In the genomic region with DNA sequence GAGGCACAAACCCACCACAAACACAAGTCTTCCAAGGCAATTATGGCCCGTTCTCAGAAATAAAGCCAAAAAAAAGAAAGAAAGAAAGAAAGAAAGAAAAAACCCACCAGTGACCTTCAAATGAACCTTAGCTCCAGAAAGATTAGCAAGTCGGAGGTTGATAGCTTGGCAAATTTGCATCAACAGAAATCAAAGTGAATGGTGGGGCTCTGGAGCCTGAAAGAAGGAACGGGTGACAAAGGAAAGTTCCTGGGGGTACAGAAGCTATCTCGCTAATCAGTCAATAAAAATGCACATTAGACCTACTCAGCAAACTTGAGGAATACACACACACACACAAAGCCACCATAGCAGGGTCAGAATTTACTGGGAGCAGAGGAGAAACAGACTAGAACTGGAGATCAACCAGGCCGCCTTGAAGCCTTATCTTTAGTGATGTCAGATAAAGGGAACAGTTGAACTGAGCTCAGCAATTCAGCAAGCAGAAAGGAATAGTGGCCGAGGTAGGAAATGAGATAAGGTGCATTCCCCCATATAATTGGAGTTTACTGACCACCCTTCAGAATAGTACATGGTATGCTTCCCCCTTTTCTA, we compare ENCODE assay signal across 10 mouse cellular contexts. TPM values are rescaled to one million over a fixed set of nuclear protein-coding genes. Genes with fewer than 3 reads are reported as not detected.
DNase-seq lines count a peak whose midpoint lies in the region; ATAC-seq and TF ChIP-seq lines count a peak whose summit lies in the region.
"Had no signal": no experiment of that assay in that cellular context is flagged by ENCODE, and none has a peak within 500 bp of the region (broad histone marks: within the 10 kb centered on the region; RNA-seq: fewer than 3 reads in every experiment).

No protein-coding gene starts in this region.

- ATAC-seq in heart, embryonic 16.5 days (replicated peaks; ENCODE audit: extremely low read depth, insufficient read depth, low FRiP score): no peak
- ATAC-seq in lung, postnatal 0 days: no peak
- ATAC-seq: midbrain, embryonic 15.5 days had no signal

- peaks cover 7% of the 10 kb centered on the region; the same call in 1 of the 2 replicates for H3K36me3 ChIP-seq in heart, embryonic 16.5 days (ENCODE audit: control insufficient read depth, insufficient read depth)
- H3K36me3 ChIP-seq in lung, postnatal 0 days (ENCODE audit: insufficient read depth, low read length): no peaks in the 10 kb centered on the region
- H3K36me3 ChIP-seq in hindbrain, embryonic 10.5 days: peaks cover 23% of the 10 kb centered on the region
- H3K36me3 ChIP-seq: midbrain, embryonic 15.5 days had no signal

- H3K9ac ChIP-seq in heart, embryonic 16.5 days (ENCODE audit: low read length): peak overlapping the region; percentile 40; the same call in 1 of the 2 replicates
- no peak overlapping the region for H3K9ac ChIP-seq in lung, postnatal 0 days (replicated peaks; ENCODE audit: low read depth)
- H3K9ac ChIP-seq: midbrain, embryonic 15.5 days had no signal

- TF ChIP-seq POLR2A in lung, adult 2 months (IDR thresholded peaks at IDR 0.05; ENCODE audit: borderline replicate concordance, extremely low read depth, low read depth, low read length): no peak

- peak overlapping the region; percentile 44 for H3K4me2 ChIP-seq in heart, embryonic 16.5 days (ENCODE audit: low read depth, low read length)
- H3K4me2 ChIP-seq in lung, postnatal 0 days (replicated peaks; ENCODE audit: low read depth, low read length): no peak overlapping the region
- H3K4me2 ChIP-seq: midbrain, embryonic 15.5 days had no signal

- H3K4me3 ChIP-seq in heart, embryonic 16.5 days (ENCODE audit: low read length): no peak overlapping the region
- no peak overlapping the region for H3K4me3 ChIP-seq in lung, postnatal 0 days (ENCODE audit: low read depth, low read length)
- no peak overlapping the region for H3K4me3 ChIP-seq in lung, adult 2 months (replicated peaks; ENCODE audit: extremely low read depth, low read depth, low read length)
- no peak overlapping the region for H3K4me3 ChIP-seq in brown adipose tissue, adult 24 weeks (ENCODE audit: insufficient read depth, low read depth, low read length)
- H3K4me3 ChIP-seq in hindbrain, embryonic 10.5 days: no peak overlapping the region
- H3K4me3 ChIP-seq: midbrain, embryonic 15.5 days had no signal

- no peaks in the 10 kb centered on the region for H3K27me3 ChIP-seq in heart, embryonic 16.5 days (ENCODE audit: control insufficient read depth, insufficient read depth, low read length)
- no peaks in the 10 kb centered on the region for H3K27me3 ChIP-seq in lung, postnatal 0 days (replicated peaks; ENCODE audit: insufficient read depth, low read length)
- H3K27me3 ChIP-seq in hindbrain, embryonic 10.5 days (ENCODE audit: insufficient read depth, poor library complexity, severe bottlenecking): no peaks in the 10 kb centered on the region
- H3K27me3 ChIP-seq: midbrain, embryonic 15.5 days had no signal

- 20% methylated on average over 6 of the region's 6 CpGs for WGBS in heart, embryonic 16.5 days
- WGBS in lung, postnatal 0 days: 26% methylated on average over 6 of the region's 6 CpGs
- WGBS in lung, adult 2 months: 50% methylated on average over 6 of the region's 6 CpGs
- 62% methylated on average over 6 of the region's 6 CpGs for WGBS in hindbrain, embryonic 10.5 days

- peak overlapping the region; percentile 77 for H3K27ac ChIP-seq in heart, embryonic 16.5 days (ENCODE audit: low read length)
- peak overlapping the region; percentile 47 for H3K27ac ChIP-seq in lung, postnatal 0 days (ENCODE audit: low read length)
- H3K27ac ChIP-seq in brown adipose tissue, adult 24 weeks (replicated peaks; ENCODE audit: low read depth, low read length): peak overlapping the region; percentile 50
- no peak overlapping the region for H3K27ac ChIP-seq in hindbrain, embryonic 10.5 days
- H3K27ac ChIP-seq: midbrain, embryonic 15.5 days had no signal

- TF ChIP-seq CTCF in lung, postnatal 0 days (IDR thresholded peaks at IDR 0.05): no peak
- no peak for TF ChIP-seq CTCF in lung, adult 2 months (IDR thresholded peaks at IDR 0.05; ENCODE audit: insufficient read depth, low read length)

- H3K9me3 ChIP-seq in heart, embryonic 16.5 days (replicated peaks; ENCODE audit: control insufficient read depth, low read length): no peaks in the 10 kb centered on the region
- no peaks in the 10 kb centered on the region for H3K9me3 ChIP-seq in lung, postnatal 0 days (ENCODE audit: low read length)
- H3K9me3 ChIP-seq in hindbrain, embryonic 10.5 days: no peaks in the 10 kb centered on the region
- H3K9me3 ChIP-seq: midbrain, embryonic 15.5 days had no signal

- DNase-seq in heart, postnatal 4 days: no peak
- DNase-seq in lung, postnatal 0 days (ENCODE audit: low spot score): no peak
- no peak for DNase-seq in lung, adult 2 months
- peak; percentile 68 for DNase-seq in yolk sac, embryonic 10.5 days (ENCODE audit: low spot score)
- no peak for DNase-seq in hindbrain, embryonic 10.5 days (ENCODE audit: low spot score)
- DNase-seq: adrenal gland, postnatal 25 days; cerebellum, adult 11 months had no signal

- TF ChIP-seq EP300 in lung, postnatal 0 days (IDR thresholded peaks at IDR 0.05): no peak

- peaks cover 62% of the 10 kb centered on the region for H3K4me1 ChIP-seq in heart, embryonic 16.5 days (ENCODE audit: control insufficient read depth, insufficient read depth, low read length)
- peaks cover 29% of the 10 kb centered on the region; the same call in 1 of the 2 replicates for H3K4me1 ChIP-seq in lung, postnatal 0 days (ENCODE audit: insufficient read depth, low read depth, low read length)
- H3K4me1 ChIP-seq in lung, adult 2 months (ENCODE audit: control insufficient read depth, insufficient read depth, low read length): peaks cover 24% of the 10 kb centered on the region
- H3K4me1 ChIP-seq in brown adipose tissue, adult 24 weeks (ENCODE audit: control insufficient read depth, insufficient read depth, insufficient read length, low read length): peaks cover 41% of the 10 kb centered on the region
- peaks cover 39% of the 10 kb centered on the region for H3K4me1 ChIP-seq in hindbrain, embryonic 10.5 days (replicated peaks)

RNA-seq across cellular contexts. Expression of a gene that starts 11.9 kb away (rescaled TPM):
- polyA plus RNA-seq in heart, embryonic 16.5 days (2015; fragmentation: Nextera tagmentation; extraction: Ambion mirVana): 73.8 and 85.3 TPM in 2 replicates
- total RNA-seq in heart, postnatal 4 days (2021): 100 to 1,000 TPM; 351 to 364 TPM
- 101 and 106 TPM in 2 replicates for polyA plus RNA-seq in lung, postnatal 0 days (2015; fragmentation: Nextera tagmentation; extraction: Ambion mirVana)
- 101 and 116 TPM in 2 replicates for polyA plus RNA-seq in lung, adult 2 months (2012; rRNA removed)
- 47.1 and 62.0 TPM in 2 replicates for polyA plus RNA-seq in brown adipose tissue, adult 24 weeks (2012; ENCODE audit: insufficient read depth, insufficient read length, missing spikeins)
- 21.3 and 26.2 TPM in 2 replicates for polyA plus RNA-seq in hindbrain, embryonic 10.5 days (2016; fragmentation: Nextera tagmentation; extraction: Ambion mirVana)
